Mouse (Mus musculus) forebrain, embryonic 11.5 days (tissue): ENCODE results near the gene Mmrn1. TPM values are rescaled to one million over a fixed set of nuclear protein-coding genes. Genes with fewer than 3 reads are reported as not detected.

Experiments used
- ATAC-seq: fragments of 200-750 bp; cut with Nextera tagmentation; replicated peaks from 2 replicates; pipeline ENCODE4 v1.8.0; 2017; ENCODE audit warnings: moderate TSS enrichment; ENCODE audit not compliant: low FRiP score
- DNase-seq: peaks from one replicate; pipeline ENCODE4 v3.0.0-alpha.2; 2017; ENCODE audit warnings: low spot score
- H3K27ac ChIP-seq: fragments of 300-500 bp; sonication (generic); 2 replicates; pipeline ENCODE4 v1.5.1; 2014; ENCODE audit warnings: low read depth, low read length
- H3K27me3 ChIP-seq: fragments of 300-500 bp; sonication (generic); 2 replicates; pipeline ENCODE4 v1.6.1; 2014; ENCODE audit warnings: mild to moderate bottlenecking, low read length, mixed read lengths; ENCODE audit not compliant: control insufficient read depth, insufficient read depth
- H3K36me3 ChIP-seq: fragments of 300-500 bp; sonication (generic); 2 replicates; pipeline ENCODE4 v1.6.1; 2014; ENCODE audit warnings: mild to moderate bottlenecking, low read length, moderate library complexity, mixed read lengths; ENCODE audit not compliant: control insufficient read depth, insufficient read depth
- H3K4me1 ChIP-seq: fragments of 300-500 bp; sonication (generic); replicated peaks from 2 replicates; pipeline ENCODE4 v1.6.1; 2014; ENCODE audit warnings: low read length, mixed read lengths; ENCODE audit not compliant: control insufficient read depth, insufficient read depth
- H3K4me2 ChIP-seq: fragments of 300-500 bp; sonication (generic); 2 replicates; pipeline ENCODE4 v1.6.1; 2014; ENCODE audit warnings: low read depth, mild to moderate bottlenecking, low read length, moderate library complexity, mixed read lengths; ENCODE audit not compliant: severe bottlenecking
- H3K4me3 ChIP-seq: fragments of 300-500 bp; sonication (generic); 2 replicates; pipeline ENCODE4 v1.5.1; 2014; ENCODE audit warnings: low read depth, low read length
- H3K9ac ChIP-seq: fragments of 300-500 bp; sonication (generic); 2 replicates; pipeline ENCODE4 v1.6.1; 2014; ENCODE audit warnings: low read length
- H3K9me3 ChIP-seq: fragments of 300-500 bp; sonication (generic); 2 replicates; pipeline ENCODE4 v1.6.1; 2016; ENCODE audit warnings: low read length, mixed read lengths; ENCODE audit not compliant: control insufficient read depth
- WGBS: fragments of 180-500 bp; shearing (Covaris S2); extraction: QIAGEN DNeasy Blood & Tissue Kit; methylation state at CpG from one replicate; pipeline ENCODE4 v1.1.7; 2014; 5-methylcytosine and 5-hydroxymethylcytosine counted together
- polyA plus RNA-seq: library from polyadenylated mRNA; unstranded; fragments of >200 nt; fragmentation: Nextera tagmentation; extraction: Ambion mirVana; gene quantifications from 2 replicates; pipeline ENCODE4 v1.2.1, GENCODE M21; 2014

Gene Mmrn1
- polyA plus RNA-seq, 1 experiment from 2014 or later = 6.5 TPM

- Histone ChIP-seq H3K4me3 (no peak overlapping the region), H3K9ac (no peak overlapping the region), H3K4me2 (no peak overlapping the region), H3K27me3 (no peaks in the 10 kb centered on the region), H3K4me1 (no peaks in the 10 kb centered on the region), H3K9me3 (no peaks in the 10 kb centered on the region), H3K36me3 (no peaks in the 10 kb centered on the region), H3K27ac (no peak overlapping the region)
- 71% methylated on average over 3 of the region's 3 CpGs for WGBS
- ATAC-seq = peak; percentile 74; the same call in 1 of the 2 replicates
- peak; percentile 54 for DNase-seq
Measured at GRCm38 (mm10) chr6:60950415-60950814, 25.6 kb downstream of the Mmrn1 start.

GRCm38 (mm10) chr6:60961285-60961684 is 36.5 kb downstream of the Mmrn1 start:
- Histone ChIP-seq H3K27me3 (no peaks in the 10 kb centered on the region), H3K4me2 (no peak overlapping the region), H3K27ac (no peak overlapping the region), H3K9ac (no peak overlapping the region), H3K4me3 (no peak overlapping the region), H3K4me1 (no peaks in the 10 kb centered on the region), H3K36me3 (no peaks in the 10 kb centered on the region), H3K9me3 (no peaks in the 10 kb centered on the region)
- ATAC-seq = no peak
- 97% methylated on average over 2 of the region's 2 CpGs for WGBS
- no peak for DNase-seq

DNA sequence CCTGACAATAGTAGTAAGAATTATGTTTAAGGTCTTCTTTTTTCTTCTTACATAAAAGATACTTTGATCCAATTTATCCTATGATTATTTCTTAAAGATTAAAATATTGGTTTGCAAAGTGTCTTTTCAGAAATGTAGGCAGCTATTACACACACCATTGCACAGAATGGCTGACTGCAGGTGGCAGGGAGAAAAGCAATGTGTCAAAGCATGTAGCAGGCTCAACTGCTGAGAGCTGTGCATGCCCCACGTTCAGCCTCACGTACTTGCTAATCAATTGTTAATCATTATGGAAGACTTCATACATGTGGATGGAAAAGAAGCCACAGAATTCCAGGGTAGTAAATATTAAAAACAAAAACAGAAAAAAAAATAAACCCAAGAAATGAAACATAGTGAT is 37.1 kb downstream of the Mmrn1 start:
- Histone ChIP-seq H3K36me3 (no peaks in the 10 kb centered on the region), H3K4me1 (no peaks in the 10 kb centered on the region), H3K9ac (no peak overlapping the region), H3K27ac (no peak overlapping the region), H3K9me3 (no peaks in the 10 kb centered on the region), H3K4me2 (no peak overlapping the region), H3K4me3 (no peak overlapping the region), H3K27me3 (no peaks in the 10 kb centered on the region)
- no peak; the same call in 1 of the 2 replicates for ATAC-seq
- WGBS = 48% methylated on average over 2 of the region's 2 CpGs
- no peak for DNase-seq

GRCm38 (mm10) chr6:60962668-60963067 is 37.9 kb downstream of the Mmrn1 start:
- Histone ChIP-seq H3K27ac (no peak overlapping the region), H3K4me2 (no peak overlapping the region), H3K9me3 (no peaks in the 10 kb centered on the region), H3K36me3 (no peaks in the 10 kb centered on the region), H3K4me3 (no peak overlapping the region), H3K4me1 (no peaks in the 10 kb centered on the region), H3K9ac (no peak overlapping the region), H3K27me3 (no peaks in the 10 kb centered on the region)
- 65% methylated on average over 2 of the region's 2 CpGs for WGBS
- ATAC-seq (peak; percentile 64), DNase-seq (no peak)

GRCm38 (mm10) chr6:60963726-60964125 is 39.0 kb downstream of the Mmrn1 start:
- Histone ChIP-seq H3K9ac (no peak overlapping the region), H3K27me3 (no peaks in the 10 kb centered on the region), H3K9me3 (no peaks in the 10 kb centered on the region), H3K27ac (no peak overlapping the region), H3K4me1 (no peaks in the 10 kb centered on the region), H3K4me2 (no peak overlapping the region), H3K36me3 (no peaks in the 10 kb centered on the region), H3K4me3 (no peak overlapping the region)
- 75% methylated on average over 1 of the region's 1 CpGs for WGBS
- DNase-seq (no peak), ATAC-seq (no peak)

GRCm38 (mm10) chr6:60966931-60967330 is 42.2 kb downstream of the Mmrn1 start:
- no peak overlapping the region for H3K4me2 ChIP-seq
- H3K36me3 ChIP-seq = no peaks in the 10 kb centered on the region
- ATAC-seq (no peak), DNase-seq (no peak)
- H3K4me1 ChIP-seq = no peaks in the 10 kb centered on the region
- no peaks in the 10 kb centered on the region for H3K27me3 ChIP-seq
- no peak overlapping the region for H3K4me3 ChIP-seq
- H3K9ac ChIP-seq = no peak overlapping the region
- WGBS = 91% methylated on average over 4 of the region's 4 CpGs
- no peak overlapping the region for H3K27ac ChIP-seq
- H3K9me3 ChIP-seq = no peaks in the 10 kb centered on the region

- DNase-seq = no peak
- Histone ChIP-seq H3K4me2 (no peak overlapping the region), H3K4me3 (no peak overlapping the region), H3K4me1 (no peaks in the 10 kb centered on the region), H3K27ac (no peak overlapping the region), H3K9me3 (no peaks in the 10 kb centered on the region), H3K9ac (no peak overlapping the region), H3K27me3 (no peaks in the 10 kb centered on the region), H3K36me3 (no peaks in the 10 kb centered on the region)
- 81% methylated on average over 6 of the region's 6 CpGs for WGBS
- ATAC-seq = no peak
Measured at GRCm38 (mm10) chr6:60969407-60969806, 44.6 kb downstream of the Mmrn1 start.

DNA sequence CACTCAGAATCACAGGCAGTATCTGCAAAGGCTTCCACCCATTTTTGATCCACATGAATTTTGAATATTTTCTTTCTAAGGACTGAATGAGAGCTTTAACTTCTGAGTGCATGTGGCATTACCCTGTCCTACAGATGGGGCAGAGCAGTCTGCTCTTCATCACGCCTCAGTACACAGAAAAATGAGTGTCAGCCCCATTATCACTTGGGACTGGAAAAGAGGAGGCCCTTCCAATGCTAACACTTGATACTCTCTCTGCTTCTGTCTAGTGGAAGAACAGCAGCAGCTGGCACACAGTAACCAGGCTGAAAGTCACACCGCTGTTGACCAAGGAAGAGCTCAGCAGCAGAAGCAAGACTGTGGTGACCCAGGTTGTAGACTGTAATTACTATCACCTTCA is 46.0 kb downstream of the Mmrn1 start:
- Histone ChIP-seq H3K36me3 (no peaks in the 10 kb centered on the region), H3K4me2 (no peak overlapping the region), H3K4me3 (no peak overlapping the region), H3K27me3 (no peaks in the 10 kb centered on the region), H3K4me1 (no peaks in the 10 kb centered on the region), H3K27ac (no peak overlapping the region), H3K9me3 (no peaks in the 10 kb centered on the region), H3K9ac (no peak overlapping the region)
- DNase-seq (no peak), ATAC-seq (no peak)
- WGBS = 76% methylated on average over 2 of the region's 2 CpGs

DNA sequence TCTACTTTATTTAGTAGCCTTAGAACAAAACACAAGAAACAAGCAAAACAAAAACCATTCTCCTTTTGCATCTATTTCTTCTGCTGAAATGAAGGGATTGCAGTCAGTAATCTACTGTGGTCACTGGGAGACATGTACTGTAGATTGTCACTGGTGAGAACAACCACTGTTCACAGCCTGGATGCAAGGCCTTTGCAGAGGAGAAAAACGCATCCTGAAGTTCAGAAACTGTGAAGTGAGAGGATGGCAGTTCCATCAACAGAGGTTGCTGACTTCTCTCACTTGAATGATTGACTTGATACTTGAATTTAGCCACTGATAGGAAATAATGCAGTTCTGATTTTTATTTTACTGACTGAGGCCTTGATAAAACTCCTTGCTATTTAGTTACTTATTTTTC is 53.8 kb downstream of the Mmrn1 start:
- no peak overlapping the region for H3K27ac ChIP-seq
- H3K4me1 ChIP-seq = no peaks in the 10 kb centered on the region
- no peaks in the 10 kb centered on the region for H3K27me3 ChIP-seq
- H3K4me2 ChIP-seq = no peak overlapping the region
- H3K4me3 ChIP-seq = no peak overlapping the region
- DNase-seq (no peak), ATAC-seq (no peak)
- H3K9ac ChIP-seq = no peak overlapping the region
- H3K36me3 ChIP-seq = no peaks in the 10 kb centered on the region
- H3K9me3 ChIP-seq = no peaks in the 10 kb centered on the region
- 81% methylated on average over 1 of the region's 1 CpGs for WGBS
